Mouse (Mus musculus) embryo, embryonic 11.5 days (tissue): Measurements from ENCODE around the gene Rars.
"Not testable (repeated sequence)": the region's sequence is repeated elsewhere in the genome, so short reads cannot be mapped to it uniquely, and the experiment has no call there.

ENCODE experiments used
- DNase-seq: peaks from one replicate; pipeline ENCODE4 v3.0.0-alpha.2; 2012; ENCODE audit warnings: low read depth, low spot score

The Rars gene

DNA sequence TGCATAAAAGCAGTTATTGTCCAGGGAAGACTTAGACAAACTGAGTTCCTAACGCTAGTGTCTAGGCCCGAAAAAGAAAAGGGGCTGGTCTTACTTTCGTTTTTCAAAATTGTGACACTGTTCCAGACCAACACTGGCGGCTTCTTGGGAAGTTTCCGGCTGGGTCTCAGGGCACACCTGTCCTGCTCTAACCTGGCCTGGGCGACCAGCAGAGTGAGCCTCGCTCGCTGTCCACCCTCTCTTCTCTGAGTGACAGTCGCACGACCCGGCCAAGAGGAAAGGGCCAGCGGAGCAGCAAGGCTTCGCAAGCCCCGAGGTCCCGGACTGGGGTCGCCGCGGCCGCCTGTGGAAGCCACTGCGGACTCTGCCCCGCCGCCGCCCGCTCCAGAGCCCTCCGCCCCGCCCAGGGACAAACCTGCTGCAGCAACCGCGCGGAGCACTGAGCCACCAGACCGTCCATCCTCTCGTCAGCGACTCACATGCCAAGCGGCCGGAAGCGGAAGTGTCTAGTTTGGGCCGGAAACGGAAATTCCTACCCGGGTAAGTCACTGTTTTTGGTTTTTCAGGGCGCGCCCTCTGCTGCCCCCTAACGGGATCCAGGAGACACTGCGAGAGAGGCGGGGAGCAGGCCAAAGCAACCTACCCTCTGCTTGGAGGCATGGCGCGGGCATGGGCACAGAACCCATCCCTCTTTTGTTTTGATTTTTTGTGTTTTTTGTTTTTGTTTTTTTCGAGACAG, at the start of gene Rars:
TSS of gene Rars (minus strand) at position 485 of the 739 bp plus-strand sequence.
- DNase-seq = peak; percentile 88

DNA sequence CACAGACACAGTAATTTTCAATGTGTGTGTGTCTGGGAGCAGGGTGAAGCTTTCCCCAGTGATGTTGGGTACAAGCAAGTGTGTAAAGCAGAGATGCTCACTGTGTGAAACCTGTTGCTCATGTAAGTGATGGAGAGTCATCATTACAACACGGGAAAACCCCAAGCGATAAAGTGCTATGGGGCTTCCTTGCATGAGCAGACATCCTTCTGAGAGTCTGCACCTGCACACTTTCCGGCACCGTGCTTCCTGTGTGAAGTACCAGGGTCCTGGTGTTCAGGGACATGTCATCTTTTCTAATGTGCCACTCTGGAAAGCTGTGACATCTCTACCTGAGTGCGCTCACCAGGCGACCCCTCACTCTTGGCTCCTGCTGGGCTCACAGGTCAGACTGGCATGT, 48.5 kb upstream of the Rars start:
- DNase-seq = no peak

DNA sequence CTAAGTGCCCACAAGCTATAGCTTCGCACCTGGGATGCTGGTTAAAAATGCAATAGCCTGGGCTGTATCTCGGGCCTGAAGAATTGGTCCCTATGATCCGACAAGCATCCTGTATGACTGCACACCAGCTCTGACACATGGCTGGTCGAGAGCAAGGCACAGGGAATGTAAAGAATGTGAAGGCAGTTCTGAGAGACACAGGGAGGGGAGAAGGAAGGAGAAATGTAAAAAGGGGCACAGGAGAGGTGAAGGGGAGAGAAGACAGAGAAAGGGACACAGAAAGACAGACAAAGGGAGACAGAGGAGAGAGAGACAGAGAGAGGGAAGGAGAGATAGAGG, 44.2 kb upstream of the Rars start:
- DNase-seq = no peak

DNA sequence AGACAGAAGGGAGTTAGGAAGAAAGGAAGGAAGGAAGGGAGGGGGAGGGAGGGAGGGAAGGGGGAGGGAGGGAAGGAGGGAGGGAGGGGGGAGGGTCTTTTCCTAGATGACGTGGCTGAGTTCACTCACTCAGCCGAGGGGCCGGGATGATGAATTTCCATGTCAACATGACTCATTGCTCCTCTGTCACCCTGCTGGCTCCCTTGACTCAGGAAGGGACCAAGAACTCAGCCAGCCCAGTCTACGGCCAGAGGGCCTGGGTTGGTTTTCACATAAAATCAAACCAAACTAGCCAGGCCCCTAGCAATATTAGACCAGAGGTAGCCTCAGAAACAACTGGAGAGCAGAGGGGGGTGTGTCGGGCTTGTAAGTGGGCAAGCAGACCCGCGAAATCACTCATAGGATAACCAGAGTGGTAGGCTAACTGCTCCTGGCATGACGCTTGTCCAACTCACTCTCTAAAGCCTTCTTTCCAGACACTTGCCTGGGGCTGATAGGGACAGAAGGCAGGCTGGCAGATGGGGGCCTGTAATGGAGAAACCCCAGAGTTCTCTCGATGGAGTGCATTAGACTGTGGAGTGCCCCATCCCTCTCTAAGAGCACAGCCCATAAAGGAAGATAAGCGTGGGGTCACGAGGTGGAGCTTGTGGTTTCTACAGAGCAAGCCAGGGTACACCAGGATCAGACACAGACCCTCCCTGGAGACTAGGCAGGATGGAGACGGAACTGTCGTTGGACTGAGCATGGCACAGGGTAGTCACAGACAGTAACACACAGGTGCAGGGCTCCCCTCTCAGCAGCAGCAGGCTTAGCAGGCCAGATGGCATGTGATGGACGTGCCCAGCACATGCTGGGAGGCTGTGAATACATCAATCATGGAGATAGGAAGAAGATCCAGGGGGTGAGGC, 43.6 kb upstream of the Rars start:
- DNase-seq = no peak

DNA sequence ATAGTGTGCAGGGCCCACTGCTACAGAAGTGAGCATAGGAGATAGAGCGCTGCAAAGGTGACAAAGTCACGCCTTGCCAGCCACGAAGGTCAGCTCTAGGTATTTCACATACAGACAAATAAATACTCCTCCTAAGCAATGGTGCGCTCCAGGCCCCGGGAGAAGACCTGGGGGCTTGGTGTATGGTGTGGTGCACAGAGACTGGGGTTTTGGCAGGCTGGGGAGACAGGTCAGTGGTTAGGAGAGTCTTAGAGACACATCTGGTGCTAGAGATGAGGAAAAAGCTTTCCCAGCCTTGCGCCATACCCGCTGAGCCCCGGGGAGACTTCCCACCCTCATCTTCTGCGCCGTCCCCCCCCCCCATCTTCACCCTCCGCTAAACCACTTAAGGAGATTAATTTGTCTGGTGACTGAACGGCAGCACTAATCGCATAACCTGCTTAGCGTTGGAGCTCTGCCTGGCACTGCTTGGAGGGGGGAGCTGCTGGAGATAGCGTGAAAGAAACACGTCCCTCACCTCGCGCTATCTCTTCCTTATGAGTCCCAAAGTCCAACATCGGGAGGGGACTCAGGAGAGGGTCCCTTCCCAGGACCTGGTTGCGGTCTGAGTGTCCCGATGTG, 39.4 kb upstream of the Rars start:
- no peak for DNase-seq

DNA sequence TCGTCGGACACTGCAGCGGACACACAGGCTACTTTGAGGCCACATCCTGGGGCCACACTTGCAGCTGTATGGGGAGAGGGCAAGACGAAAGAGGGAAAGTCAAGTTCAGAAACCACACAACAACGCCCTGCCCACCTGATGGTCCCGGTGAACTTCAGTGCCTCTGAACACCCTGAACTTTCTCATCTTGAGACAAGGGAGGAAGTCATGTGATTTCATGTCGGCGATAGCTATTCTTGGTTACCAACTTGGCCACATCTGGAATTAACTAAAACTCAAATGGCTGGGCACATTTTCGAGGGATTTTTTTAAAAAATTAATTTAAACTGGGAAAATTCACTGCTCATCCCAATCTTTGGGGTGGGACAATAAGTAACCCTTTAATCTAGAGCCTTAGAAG, 36.7 kb upstream of the Rars start:
- DNase-seq = no peak

DNA sequence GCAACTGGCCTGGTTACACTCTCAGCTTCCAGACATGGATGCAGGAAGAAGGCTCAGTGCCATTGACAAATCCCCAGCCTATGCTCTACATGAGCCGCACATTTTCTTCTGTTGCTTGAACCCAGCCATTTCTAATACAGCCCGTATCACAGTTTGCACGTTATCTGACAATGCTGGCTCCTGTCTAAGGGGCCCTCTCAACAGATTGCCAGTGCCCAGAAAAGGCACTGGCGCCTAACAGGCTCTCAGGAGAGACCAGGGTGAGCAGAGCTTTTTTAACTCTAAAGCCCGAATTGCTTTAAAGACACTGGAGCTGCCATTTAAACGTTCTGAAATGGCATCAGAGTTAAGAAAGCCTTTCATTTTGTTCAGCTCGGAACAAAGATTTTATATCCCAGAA, 31.8 kb upstream of the Rars start:
- no peak for DNase-seq

DNA sequence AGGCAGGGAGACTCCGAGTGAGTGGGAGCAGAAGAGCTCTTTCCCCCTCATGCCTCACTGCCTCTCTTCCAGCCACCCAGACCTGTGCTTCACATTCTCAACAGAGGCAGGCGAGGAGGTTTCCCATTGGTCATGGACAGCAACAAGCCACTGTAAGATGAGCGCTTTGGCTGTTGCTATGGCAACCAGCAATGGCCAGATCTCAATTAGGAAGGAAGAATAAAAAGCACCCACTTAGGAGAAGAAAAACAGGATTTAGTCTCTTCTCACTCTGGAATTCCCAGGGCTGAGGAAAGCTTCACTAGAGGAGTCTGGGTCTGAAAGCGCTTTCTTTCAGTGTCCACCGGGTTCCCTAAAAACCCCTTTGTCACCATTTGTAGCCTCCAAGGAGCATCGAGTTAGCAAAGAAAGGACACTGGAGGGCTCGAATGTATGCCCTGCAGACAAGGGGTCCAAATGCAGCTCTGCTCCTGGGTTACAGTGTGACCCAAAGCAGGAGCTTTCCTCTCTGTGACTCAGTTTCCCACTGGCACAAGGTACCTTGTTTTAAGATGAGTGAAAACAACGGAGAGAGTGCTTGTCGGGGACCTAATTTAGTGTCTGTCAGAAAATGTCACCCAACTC, 30.8 kb upstream of the Rars start:
- peak; percentile 77 for DNase-seq

DNA sequence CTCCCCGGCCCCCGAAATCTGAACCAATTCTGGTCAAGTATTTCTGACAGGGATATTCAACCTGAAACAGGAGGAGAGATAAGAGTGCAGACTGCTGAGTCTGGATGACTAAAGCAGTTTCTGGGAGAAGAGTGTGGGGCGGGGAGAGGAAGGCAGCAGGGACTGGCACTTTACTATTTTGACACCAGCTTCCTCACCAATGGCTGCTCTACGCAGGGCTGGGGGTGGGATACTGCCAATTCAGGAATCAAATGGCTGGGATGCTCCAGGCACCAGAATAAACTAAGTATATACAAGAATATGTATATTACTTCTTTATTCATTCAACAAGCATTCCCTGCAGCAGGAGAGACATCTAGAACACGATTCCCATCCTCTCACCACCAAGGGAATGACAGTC, 29.3 kb upstream of the Rars start:
- no peak for DNase-seq

DNA sequence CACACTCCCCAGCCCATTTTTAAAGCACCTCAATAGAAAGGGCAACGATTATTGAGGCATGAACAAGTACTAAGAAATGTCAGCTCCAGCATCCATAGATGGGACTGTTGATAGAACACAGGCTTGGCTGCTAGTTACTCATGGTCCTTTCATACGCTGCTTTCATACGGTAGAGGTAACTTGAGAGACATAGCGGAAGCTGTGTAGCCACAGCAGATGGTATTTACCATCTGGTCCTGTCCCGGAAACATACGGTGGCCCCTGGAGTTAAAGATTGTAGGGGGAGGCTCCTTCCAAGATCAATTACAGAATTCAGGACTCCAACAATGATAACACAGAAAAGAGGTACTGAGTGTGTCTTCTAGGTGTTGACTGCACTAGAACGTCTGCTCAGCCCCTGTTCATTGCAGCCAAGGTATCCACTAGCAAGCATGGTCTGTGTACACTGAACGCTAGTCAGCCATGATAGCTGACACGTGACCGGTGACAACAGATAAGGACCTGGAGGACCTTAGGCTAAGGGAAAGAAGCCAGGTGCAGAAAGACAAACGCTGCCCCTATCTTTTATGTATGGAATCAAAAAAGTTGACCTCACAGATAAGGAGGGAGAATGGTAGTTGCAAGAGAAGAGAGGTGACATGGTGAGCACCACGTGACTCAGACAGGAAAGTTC, 23.2 kb upstream of the Rars start:
- no peak for DNase-seq

DNA sequence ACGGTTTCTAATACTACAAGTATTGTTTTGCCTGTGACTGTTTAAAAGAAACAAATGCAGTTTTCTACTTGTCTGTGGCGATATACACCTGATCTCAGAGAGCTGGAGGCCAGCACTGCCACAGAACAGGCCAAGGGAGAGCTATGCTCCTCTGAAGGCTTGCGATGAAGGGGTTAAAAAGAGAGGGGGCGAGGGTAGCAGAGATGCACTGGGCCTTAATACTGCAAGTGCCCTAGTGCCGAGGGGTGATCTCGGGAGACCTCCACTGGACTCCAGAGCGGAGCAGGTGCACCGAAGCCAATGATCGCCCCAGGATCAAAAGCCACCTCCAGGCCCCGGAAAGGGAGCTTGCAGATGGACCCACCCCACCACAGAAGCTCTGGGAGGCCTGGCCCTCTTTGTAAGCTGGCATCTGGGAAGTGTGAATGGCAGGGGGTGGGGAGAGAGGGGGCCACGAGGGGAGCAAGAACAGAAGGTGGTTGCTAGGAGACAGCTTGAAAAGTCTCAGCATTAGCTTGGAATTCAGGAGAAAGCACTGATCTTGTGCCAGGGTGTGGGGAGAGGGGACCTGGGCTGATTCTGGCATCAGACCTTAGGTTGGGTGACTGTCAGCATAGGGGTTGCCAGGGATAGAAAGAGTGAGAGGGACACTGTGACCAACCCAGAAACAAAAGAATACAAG, 22.2 kb upstream of the Rars start:
- no peak for DNase-seq

DNA sequence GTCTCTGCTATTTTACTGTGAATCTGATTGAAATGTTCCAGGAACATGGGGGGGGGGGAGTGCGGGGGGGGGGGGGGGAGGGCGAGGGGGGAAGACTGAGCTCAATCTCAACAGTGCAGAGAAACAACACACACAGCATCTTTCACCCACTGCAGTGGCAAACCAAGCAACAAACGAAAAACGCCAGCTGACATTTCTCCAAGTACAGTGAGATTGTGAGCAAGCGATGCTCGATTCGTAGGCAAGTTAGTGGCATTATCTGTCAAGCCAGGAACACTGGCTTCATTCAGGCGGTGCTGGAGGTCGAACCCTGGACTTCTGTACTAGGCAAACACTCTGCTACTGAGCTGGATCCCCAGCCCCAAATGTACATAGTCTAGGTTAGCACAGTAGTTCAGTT, 21.3 kb upstream of the Rars start:
- no peak for DNase-seq

DNA sequence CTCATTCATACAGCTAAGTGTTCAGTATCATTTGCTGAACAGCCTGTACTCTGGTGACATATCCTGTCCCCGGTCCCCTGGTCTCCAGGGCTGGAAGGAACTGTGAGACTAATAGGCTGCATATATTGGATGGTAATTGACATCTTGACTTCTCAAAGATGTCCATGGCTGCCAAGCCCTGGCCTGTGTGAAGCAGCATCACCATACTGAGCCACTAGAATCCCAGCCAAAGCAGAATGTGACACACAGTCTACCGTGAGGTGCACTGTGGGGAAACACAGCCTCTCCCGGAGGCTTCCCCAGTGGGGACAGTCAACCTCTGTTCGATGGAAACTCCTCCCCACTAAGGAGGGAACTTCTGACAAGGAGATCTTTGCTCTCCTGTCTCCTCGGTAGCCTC, 20.6 kb upstream of the Rars start:
- DNase-seq = no peak

DNA sequence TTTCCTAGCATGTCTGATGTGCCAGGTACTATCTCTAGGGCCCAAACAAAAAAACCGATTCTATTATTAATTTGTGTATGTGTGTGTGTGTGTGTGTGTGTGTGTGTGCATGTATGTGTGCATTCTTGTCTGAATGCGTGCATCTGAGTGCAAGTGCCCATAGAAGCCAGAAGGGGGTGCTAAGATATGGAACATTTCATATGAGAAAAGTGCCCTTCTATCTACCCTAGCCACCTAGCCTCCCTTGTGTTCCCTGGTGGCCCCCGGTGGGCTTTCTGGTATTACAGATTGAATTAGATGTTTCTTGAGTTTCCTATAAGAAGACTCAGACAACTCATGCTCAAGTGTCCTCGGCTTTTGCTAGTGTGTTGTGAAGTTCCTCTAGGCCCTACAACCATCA, 19.3 kb upstream of the Rars start:
- no peak for DNase-seq

DNA sequence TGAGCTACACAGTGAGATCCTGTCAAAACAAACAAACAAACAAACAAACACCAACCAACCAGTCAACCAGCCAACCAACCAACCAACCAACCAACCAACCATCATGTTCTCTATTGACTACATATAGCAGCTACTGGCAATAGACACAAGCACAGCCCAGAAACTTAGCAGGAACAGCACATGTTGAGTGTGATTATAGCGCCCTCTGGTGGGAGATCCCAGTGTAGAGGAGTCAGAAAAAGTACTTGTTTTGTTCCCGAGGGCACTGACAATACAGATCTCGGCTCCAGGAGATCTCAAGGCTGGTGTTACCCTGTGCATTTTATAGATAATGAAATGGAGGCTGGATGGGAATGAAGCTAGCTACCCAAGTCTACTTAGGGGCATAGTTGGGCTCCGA, 18.4 kb upstream of the Rars start:
- DNase-seq = no peak

DNA sequence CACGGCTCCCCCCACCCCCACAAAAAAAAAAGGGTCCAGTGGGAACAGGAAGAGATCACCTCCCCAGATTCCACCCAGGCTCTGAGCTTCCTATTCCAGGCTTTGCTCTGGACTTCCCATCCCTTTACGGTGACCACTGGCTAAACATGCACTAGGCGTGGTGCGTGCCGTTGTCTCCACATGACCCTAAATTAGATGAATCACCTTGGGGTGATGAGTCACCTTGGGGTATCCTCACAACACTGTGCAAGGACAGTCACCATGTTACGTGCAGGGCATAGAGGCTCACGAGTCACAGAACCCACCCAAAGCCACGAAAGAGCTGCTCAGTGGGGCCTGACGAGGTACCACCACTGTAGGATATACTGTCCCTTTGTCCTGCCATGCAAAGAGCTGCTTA, 10.0 kb upstream of the Rars start:
- DNase-seq = no peak

DNA sequence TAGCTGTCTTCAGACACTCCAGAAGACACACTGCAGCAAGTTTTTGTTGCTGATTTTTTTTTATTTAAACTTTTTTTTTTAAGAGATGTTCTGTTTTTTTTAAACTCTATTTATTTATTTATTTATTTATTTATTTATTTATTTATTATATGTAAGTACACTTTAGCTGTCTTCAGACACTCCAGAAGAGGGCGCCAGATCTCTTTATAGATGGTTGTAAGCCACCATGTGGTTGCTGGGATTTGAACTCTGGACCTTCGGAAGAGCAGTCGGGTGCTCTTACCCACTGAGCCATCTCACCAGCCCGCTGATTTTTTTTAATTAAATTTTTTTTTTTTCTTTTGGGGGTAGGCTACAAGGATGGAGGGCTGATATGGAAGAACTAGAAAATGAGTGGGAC, 8.3 kb upstream of the Rars start:
- not testable (repeated sequence) for DNase-seq

DNA sequence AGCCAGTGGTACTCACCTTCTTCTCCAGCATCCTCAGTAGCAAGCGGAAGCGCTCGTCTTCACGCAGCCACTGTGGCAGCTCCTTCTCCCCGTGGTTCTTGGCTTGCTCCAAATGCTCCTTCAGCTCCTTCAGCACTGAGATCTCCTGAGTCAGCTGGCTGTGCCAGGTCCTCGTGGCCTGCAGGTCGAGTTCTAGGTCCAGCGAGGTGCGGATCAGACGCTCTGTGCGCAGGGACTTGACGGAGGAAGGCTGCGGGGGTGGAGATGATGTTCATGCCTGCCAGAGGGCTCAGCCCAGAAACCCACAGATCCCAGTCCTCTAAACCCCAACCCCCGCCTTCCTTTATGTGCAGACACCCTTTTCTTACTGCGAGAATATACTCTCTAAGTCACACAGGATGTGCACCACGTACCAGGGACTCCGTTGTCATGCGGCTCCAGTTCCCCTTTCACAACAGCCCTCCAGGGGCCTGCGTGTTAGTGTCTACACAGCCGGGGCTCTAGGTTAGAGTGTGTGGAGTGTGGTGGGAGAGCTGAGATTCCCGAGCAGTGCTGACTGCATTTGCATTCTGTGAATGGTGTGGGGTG, 7.5 kb upstream of the Rars start:
- no peak for DNase-seq

DNA sequence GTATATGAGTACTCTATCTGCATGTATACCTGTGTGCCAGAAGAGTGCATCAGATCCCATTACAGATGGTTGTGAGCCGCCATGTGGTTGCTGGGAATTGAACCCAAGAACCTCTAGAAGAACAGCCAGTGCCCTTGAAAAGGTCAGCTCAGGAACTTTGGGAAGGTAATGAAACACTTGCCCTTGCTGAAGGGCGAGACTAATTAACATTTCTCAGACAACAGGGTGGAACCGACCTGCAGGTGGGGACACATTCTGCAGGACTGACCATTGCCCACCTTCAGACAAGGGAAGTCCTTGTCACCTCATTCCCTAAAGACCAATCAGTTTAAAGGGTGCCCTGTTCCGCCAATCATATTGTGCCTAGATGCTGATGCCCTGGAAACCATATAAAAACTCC, 6.5 kb upstream of the Rars start:
- not testable (repeated sequence) for DNase-seq

DNA sequence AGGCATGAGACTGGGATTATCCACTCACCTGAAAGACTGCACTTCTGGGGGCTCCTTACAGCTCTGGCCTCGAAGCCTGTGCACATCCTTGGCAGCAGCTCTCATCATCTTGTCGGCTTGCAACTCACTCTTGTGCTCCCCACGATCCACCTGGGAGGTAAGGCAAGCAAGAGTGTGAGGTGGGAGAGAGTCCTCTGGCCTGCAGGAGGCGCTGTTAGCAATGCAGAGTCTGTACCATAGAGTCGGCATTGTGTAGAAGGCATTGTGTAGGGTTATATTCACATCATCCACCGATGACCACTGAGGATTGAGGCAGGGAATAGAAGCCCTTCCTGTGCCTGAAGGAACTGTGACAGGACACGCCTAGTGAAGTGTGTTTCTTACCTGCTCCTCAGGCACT, 6.0 kb upstream of the Rars start:
- no peak for DNase-seq
